Mouse (Mus musculus) midbrain, embryonic 13.5 days (tissue): ENCODE measurements at regions not wholly inside any gene's neighbourhood (a gene's known extent, or its start where the extent isn't known, plus 50 kb on each side); places are given as distances from the start of the nearest gene placed in this dataset.

ENCODE experiments used
- ATAC-seq: fragments of 200-750 bp; cut with Nextera tagmentation; 2 replicates; pipeline ENCODE4 v1.8.0; 2017; ENCODE audit warnings: mild to moderate bottlenecking, moderate TSS enrichment, moderate library complexity
- H3K27ac ChIP-seq: fragments of 300-500 bp; sonication (generic); 2 replicates; pipeline ENCODE4 v1.5.1; 2015; ENCODE audit warnings: inconsistent platforms, mild to moderate bottlenecking, moderate library complexity
- H3K27me3 ChIP-seq: fragments of 300-500 bp; sonication (generic); 2 replicates; pipeline ENCODE4 v1.6.1; 2015; ENCODE audit warnings: mild to moderate bottlenecking, inconsistent platforms
- H3K36me3 ChIP-seq: fragments of 300-500 bp; sonication (generic); 2 replicates; pipeline ENCODE4 v1.6.1; 2015; ENCODE audit warnings: mild to moderate bottlenecking, inconsistent platforms
- H3K4me1 ChIP-seq: fragments of 300-500 bp; sonication (generic); replicated peaks from 2 replicates; pipeline ENCODE4 v1.6.1; 2015; ENCODE audit warnings: inconsistent platforms
- H3K4me2 ChIP-seq: fragments of 300-500 bp; sonication (generic); replicated peaks from 2 replicates; pipeline ENCODE4 v1.6.1; 2015; ENCODE audit warnings: moderate library complexity, mild to moderate bottlenecking, inconsistent platforms
- H3K4me3 ChIP-seq: fragments of 300-500 bp; sonication (generic); replicated peaks from 2 replicates; pipeline ENCODE4 v1.5.1; 2015; ENCODE audit warnings: mild to moderate bottlenecking, inconsistent platforms
- H3K9ac ChIP-seq: fragments of 300-500 bp; sonication (generic); replicated peaks from 2 replicates; pipeline ENCODE4 v1.6.1; 2015; ENCODE audit warnings: mild to moderate bottlenecking, inconsistent platforms
- H3K9me3 ChIP-seq: fragments of 300-500 bp; sonication (generic); 2 replicates; pipeline ENCODE4 v1.6.1; 2016; ENCODE audit warnings: mild to moderate bottlenecking, inconsistent platforms
- WGBS: fragments of 180-500 bp; shearing (Covaris S2); methylation state at CpG from one replicate; pipeline ENCODE4 v1.1.7; 2015; 5-methylcytosine and 5-hydroxymethylcytosine counted together

- ATAC-seq, result no peak
- Histone ChIP-seq H3K27ac (no peak overlapping the region), H3K4me1 (peaks cover 9% of the 10 kb centered on the region; the same call in 1 of the 2 replicates), H3K4me3 (no peak overlapping the region), H3K36me3 (no peaks in the 10 kb centered on the region), H3K9ac (no peak overlapping the region), H3K4me2 (no peak overlapping the region), H3K27me3 (no peaks in the 10 kb centered on the region), H3K9me3 (no peaks in the 10 kb centered on the region)
- 92% methylated on average over 3 of the region's 3 CpGs for WGBS
These were observed 98.4 kb downstream of the Gm10604 start for GRCm38 (mm10) chr4:11882666-11883065.

DNA sequence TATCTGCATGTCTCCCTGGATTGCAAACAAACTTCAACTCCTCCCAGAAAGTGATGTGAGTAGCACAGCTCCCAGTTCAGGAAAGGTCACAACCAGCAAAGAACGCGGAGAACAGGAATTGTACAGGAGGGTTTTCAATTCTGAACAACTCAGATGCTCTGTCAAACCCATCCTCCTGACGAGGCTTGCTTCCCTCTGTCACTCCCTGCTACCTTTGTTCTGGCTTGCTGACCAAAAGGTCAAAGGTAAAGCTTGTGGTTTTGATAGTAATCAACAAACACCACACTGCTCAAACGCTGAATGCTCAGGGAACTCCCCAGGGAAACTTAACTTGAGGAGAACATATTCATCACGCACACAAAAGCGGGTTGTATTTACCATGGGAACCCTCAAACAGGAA, 102.4 kb downstream of the Gm10604 start:
- Histone ChIP-seq H3K4me1 (no peaks in the 10 kb centered on the region), H3K4me2 (no peak overlapping the region), H3K27ac (no peak overlapping the region), H3K9me3 (no peaks in the 10 kb centered on the region), H3K36me3 (no peaks in the 10 kb centered on the region), H3K9ac (no peak overlapping the region), H3K4me3 (no peak overlapping the region), H3K27me3 (no peaks in the 10 kb centered on the region)
- ATAC-seq, result no peak
- WGBS, result 81% methylated on average over 6 of the region's 6 CpGs

- Histone ChIP-seq H3K27ac (no peak overlapping the region), H3K36me3 (no peaks in the 10 kb centered on the region), H3K4me2 (no peak overlapping the region), H3K4me3 (no peak overlapping the region), H3K9me3 (no peaks in the 10 kb centered on the region), H3K27me3 (no peaks in the 10 kb centered on the region), H3K4me1 (no peaks in the 10 kb centered on the region), H3K9ac (no peak overlapping the region)
- WGBS, result 91% methylated on average over 4 of the region's 4 CpGs
- ATAC-seq, result no peak
These were observed 103.1 kb downstream of the Gm10604 start for GRCm38 (mm10) chr4:11877945-11878344.

- Histone ChIP-seq H3K27ac (no peak overlapping the region), H3K9ac (no peak overlapping the region), H3K4me1 (no peaks in the 10 kb centered on the region), H3K4me3 (no peak overlapping the region), H3K9me3 (no peaks in the 10 kb centered on the region), H3K4me2 (no peak overlapping the region), H3K27me3 (no peaks in the 10 kb centered on the region), H3K36me3 (no peaks in the 10 kb centered on the region)
- WGBS, result 90% methylated on average over 1 of the region's 1 CpGs
- no peak for ATAC-seq
These were observed 105.1 kb downstream of the Gm10604 start for GRCm38 (mm10) chr4:11876009-11876408.

DNA sequence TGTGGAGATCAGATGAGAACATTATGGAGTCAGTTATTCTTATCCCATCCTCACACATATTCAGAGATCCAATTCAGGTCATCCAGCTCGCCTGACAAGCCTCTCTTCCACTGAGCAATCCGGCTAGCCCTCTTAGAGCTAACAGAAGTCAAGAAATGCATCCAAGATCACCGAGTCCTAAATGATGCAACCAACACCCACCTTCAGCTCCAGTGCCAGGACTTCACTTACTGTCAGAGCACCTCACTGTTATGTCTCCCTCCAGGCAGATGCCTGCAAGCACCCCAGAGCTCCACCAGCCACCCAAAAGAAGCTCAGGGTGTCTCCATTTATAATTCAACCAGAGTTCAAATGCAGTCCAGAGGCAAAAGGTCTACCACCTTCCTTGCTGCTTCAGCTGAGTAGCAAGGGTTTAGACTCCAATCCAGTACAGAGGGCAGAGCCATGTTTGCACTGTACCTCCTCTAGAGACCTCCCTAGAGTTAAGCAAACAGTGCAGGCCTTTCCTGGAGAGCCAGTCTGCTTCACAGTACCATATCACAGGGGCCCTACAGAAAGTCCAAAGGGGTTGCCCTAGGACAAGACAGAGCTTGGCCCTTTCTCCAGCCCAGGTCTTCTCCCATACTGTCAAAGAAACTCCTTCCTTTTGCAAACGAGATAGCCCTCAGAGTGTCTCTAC, 106.3 kb downstream of the Gm10604 start:
- WGBS, result 78% methylated on average over 4 of the region's 4 CpGs

DNA sequence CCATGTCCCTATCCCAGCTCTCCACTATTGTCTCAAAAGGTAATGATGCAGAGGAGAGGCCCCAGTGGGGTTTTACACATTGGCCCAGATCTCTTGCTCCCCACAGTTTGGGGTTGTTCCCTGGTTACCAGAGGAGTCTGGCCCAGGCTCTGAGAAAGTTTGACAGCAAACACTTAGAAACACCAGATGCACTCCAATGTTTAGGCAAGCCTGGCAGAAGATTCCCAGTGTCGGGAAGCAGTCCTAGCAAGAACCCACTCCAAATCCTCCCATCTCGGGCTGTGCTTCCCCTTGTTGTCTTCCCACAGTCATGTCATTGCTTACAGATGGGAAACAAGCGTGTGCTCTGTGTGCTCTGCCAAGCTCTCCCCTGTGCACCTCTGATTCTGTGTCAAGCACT, 109.0 kb downstream of the Gm10604 start:
- H3K9me3 ChIP-seq, result no peaks in the 10 kb centered on the region
- no peak overlapping the region for H3K4me3 ChIP-seq
- ATAC-seq, result no peak
- no peaks in the 10 kb centered on the region for H3K27me3 ChIP-seq
- no peak overlapping the region for H3K9ac ChIP-seq
- no peaks in the 10 kb centered on the region for H3K36me3 ChIP-seq
- H3K27ac ChIP-seq, result no peak overlapping the region
- H3K4me2 ChIP-seq, result no peak overlapping the region
- WGBS, result 86% methylated on average over 3 of the region's 3 CpGs
- 0 out of 2 replicates have a peak, but pooled peaks cover 8% of the 10 kb centered on the region for H3K4me1 ChIP-seq

More for the DNA sequence above, 106.3 kb downstream of the Gm10604 start:
- H3K4me1 ChIP-seq, result no peaks in the 10 kb centered on the region
- no peak overlapping the region for H3K4me2 ChIP-seq
- ATAC-seq, result no peak
- no peak overlapping the region for H3K4me3 ChIP-seq
- no peaks in the 10 kb centered on the region for H3K36me3 ChIP-seq
- H3K9me3 ChIP-seq, result no peaks in the 10 kb centered on the region
- H3K27ac ChIP-seq, result no peak overlapping the region
- H3K9ac ChIP-seq, result no peak overlapping the region
- no peaks in the 10 kb centered on the region for H3K27me3 ChIP-seq

- Histone ChIP-seq H3K4me1 (0 out of 2 replicates have a peak, but pooled peaks cover 8% of the 10 kb centered on the region), H3K4me3 (no peak overlapping the region), H3K27ac (no peak overlapping the region), H3K36me3 (no peaks in the 10 kb centered on the region), H3K9me3 (no peaks in the 10 kb centered on the region), H3K27me3 (no peaks in the 10 kb centered on the region), H3K9ac (no peak overlapping the region), H3K4me2 (no peak overlapping the region)
- WGBS, result 92% methylated on average over 5 of the region's 5 CpGs
- ATAC-seq, result no peak
These were observed 111.3 kb downstream of the Gm10604 start for GRCm38 (mm10) chr4:11869721-11870120.

DNA sequence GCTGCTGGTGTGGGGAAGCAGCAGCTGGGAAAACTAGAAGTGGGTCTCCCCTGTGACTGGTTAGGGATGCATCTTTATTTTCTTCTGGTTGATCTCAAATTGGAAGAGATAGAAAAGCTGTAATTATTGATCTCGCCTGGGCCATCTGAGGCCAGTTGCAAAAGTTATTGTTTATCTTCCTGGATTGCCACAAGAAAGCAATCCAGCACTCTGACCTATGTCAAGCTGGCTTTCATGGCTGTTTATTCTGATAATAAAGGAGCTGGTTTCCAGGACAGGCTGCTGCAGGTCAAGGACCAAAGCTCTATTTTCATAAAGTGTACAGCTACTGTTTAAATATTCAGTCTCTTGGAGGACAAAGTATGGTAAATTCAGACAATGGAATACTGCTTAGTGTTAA, 112.5 kb downstream of the Gm10604 start:
- no peaks in the 10 kb centered on the region for H3K36me3 ChIP-seq
- H3K4me2 ChIP-seq, result no peak overlapping the region
- H3K4me1 ChIP-seq, result 0 out of 2 replicates have a peak, but pooled peaks cover 8% of the 10 kb centered on the region
- H3K27me3 ChIP-seq, result no peaks in the 10 kb centered on the region
- 77% methylated on average over 1 of the region's 1 CpGs for WGBS
- no peak for ATAC-seq
- H3K27ac ChIP-seq, result no peak overlapping the region
- H3K9me3 ChIP-seq, result no peaks in the 10 kb centered on the region
- H3K9ac ChIP-seq, result no peak overlapping the region
- no peak overlapping the region for H3K4me3 ChIP-seq
